Mouse (Mus musculus): ENCODE measurements at regions not wholly inside any gene's neighbourhood (a gene's known extent, or its start where the extent isn't known, plus 50 kb on each side); places are given as distances from the start of the nearest gene placed in this dataset.

DNA sequence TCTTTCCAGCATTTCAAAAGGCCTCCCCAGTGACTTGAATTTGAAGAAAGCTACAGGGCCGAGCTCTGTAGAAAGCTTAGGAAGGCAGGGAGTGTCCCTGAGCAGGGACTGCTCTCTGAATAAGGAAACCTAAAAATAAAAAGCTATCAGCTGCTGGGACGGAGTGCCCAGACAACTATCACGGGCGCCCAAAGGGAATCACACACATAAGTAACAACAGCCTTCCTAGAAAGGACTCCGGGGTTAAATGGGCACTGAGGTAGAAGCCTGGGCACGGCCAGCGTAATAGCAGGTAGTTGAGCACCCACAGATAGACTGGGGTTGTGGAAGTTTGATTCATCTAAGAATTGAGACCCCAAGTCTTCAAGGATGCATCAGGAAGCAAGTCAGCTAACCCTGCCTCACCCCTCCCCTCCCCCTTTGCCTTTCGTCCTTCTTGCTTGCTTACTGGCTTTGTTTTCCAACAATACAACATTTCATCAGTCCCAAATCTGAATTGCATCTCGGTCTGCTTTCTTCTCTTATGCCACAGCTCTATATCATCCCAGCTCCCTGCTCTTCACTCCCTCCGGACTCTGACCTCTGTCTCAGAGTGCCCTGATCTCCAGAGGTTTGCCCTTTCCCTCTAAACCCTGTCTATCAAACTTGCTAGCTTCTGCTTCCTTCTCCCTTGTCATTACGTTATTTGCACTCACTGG lies 84.1 kb upstream of the Ptprk start:
- TF ChIP-seq CHD2 (IDR thresholded peaks at IDR 0.05; ENCODE audit: low read depth, low read length) (no peak), ZC3H11A (IDR thresholded peaks at IDR 0.05; ENCODE audit: borderline replicate concordance, low read depth, low read length) (no peak), ZNF384 (IDR thresholded peaks at IDR 0.05; ENCODE audit: low read depth, low read length) (no peak)
